Mouse (Mus musculus) heart, postnatal 14 days (tissue): Measurements from ENCODE around the gene Tnrc6c. TPM values are rescaled to one million over a fixed set of nuclear protein-coding genes. Genes with fewer than 3 reads are reported as not detected.

ENCODE experiments used
- DNase-seq, 2 experiments: peaks; one replicate each; pipeline ENCODE4 v3.0.0; 2021 to 2022
- intact Hi-C: fragments of 180-260 bp; cut with DNase I; formaldehyde crosslinking; loops from one replicate; pipeline ENCODE4 v1.15.1; 2025
- total RNA-seq, 2 experiments: library from RNA; stranded (reverse); gene quantifications; 2 replicates each; pipeline ENCODE4 v1.2.3; 2021

Tnrc6c gene
- total RNA-seq, 2 experiments from 2014 or later, result 36.2 to 36.5 TPM

GRCm38 (mm10) chr11:117630868-117631565 lies 23.1 kb upstream of the Tnrc6c start:
- no peak for DNase-seq
- intact Hi-C loops, result no loop called here

- intact Hi-C loops, result no loop called here
- DNase-seq, result no peak
Observed at GRCm38 (mm10) chr11:117633310-117633709, 20.8 kb upstream of the Tnrc6c start.

DNA sequence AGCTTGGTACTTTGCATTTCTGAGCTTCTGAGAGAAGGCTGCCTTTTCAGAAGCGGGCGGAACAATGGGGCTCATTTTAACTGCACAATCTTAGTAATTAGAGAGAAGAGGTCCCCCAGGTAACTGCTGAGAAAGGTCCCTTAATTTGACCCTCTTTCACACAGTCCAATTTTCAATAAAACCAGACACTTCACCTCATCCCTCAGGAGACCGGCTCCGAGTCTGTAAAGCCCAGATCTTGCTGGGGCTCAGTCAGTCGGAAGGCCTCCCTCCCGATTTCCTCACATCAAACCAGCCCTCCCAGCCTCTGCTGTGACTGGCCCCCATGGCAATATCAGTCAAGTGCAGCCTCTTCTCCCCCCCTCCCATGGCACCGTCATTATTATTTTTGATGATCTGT lies 15.7 kb upstream of the Tnrc6c start:
- no peak for DNase-seq
- intact Hi-C loops, result no loop called here

- intact Hi-C loops, result no loop called here
- no peak for DNase-seq
Observed at GRCm38 (mm10) chr11:117638809-117639208, 15.3 kb upstream of the Tnrc6c start.

DNA sequence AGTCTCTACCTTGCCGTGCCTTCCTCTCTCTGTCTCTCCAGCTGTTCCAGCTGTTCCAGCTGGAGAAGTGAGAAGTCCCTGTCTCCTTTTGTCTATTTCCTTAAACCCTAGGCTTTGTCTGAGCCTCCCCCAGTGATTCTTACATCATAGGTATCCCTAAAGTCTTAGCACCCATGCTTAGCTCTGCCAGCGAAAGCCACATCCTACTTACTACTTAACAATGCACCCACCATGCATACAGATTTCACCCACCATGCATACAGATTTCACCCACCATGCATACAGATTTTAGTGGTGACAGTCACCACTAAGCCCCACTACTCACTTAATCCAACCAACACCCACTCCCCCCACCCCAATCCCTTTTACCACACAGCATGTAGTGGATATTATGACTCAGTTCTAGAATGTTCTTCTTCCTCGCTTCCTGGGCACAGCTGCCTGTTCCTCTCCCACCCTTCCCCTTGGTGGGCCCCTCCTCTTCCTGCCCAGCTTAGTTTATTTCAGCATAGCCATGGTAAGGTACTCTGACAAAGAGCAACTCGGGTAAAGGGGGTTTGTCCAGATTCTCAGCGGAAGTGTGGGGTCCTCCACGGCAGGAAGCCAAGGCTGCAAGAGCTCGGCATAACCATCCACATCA lies 14.6 kb upstream of the Tnrc6c start:
- intact Hi-C loops, result no loop called here
- DNase-seq, result no peak

GRCm38 (mm10) chr11:117642181-117642580 lies 11.9 kb upstream of the Tnrc6c start:
- DNase-seq, result no peak
- intact Hi-C loops, result no loop called here

DNA sequence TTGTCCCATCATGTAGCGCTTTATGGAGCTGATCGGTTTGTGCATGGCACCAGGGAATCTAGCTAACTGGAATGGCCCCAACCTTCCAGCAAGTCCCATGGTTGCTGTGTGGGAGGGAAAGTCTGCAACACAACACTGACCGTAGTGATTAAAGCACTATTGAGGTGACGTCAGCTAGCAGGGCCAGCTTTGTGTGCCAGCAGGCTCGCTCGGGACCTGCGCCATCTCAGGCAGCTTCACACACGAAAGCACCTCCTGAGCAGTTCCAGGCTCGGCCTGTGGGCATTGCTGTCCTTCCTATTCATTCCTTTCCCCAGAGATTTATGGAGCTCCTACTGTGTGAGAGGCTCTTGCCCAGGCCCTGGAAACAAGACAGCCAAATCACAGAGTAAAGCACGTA lies 10.8 kb upstream of the Tnrc6c start:
- intact Hi-C loops, result no loop called here
- DNase-seq, result no peak

DNA sequence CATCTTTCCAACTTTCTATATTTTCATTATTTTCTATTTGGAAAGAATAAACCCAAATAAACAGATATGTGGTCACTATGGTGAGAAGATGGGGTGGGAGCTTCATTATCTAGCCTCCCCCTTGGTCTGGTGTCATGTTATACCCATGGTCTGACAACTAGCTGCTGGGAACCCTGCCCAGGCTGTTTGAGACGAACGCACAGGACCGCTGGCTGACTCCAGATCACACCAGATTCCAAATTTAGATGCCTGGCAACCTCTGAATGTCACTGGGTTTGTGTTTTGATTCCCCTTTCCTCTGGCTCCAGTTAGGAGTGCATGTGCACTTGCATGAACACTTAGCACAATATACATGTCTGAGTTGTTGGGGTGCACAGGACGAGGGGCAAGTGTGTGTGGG lies 7.3 kb upstream of the Tnrc6c start:
- intact Hi-C loops, result no loop called here

DNA sequence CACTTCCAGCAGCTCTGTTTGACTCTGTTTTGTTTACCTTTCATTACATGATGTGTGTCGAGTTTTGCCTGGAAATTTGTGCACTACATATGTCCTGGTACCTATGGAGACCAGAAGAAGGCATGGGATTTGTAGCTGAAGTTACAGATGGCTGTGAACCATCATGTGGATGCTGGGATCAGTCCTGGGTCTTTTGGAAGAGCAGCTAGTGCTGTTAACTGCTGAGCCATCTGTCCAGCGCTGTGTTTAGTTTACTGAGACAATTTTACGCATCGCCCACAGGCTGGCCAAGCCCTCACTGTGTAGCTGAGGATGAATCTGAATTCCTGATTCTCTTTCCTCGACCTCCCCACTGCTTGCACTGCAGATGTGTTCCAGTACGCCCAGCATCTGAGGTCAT lies 6.1 kb upstream of the Tnrc6c start:
- intact Hi-C loops, result no loop called here
- DNase-seq, result no peak

More for the DNA sequence above, 7.3 kb upstream of the Tnrc6c start:
- peak; percentile 46 to 55 for DNase-seq

DNA sequence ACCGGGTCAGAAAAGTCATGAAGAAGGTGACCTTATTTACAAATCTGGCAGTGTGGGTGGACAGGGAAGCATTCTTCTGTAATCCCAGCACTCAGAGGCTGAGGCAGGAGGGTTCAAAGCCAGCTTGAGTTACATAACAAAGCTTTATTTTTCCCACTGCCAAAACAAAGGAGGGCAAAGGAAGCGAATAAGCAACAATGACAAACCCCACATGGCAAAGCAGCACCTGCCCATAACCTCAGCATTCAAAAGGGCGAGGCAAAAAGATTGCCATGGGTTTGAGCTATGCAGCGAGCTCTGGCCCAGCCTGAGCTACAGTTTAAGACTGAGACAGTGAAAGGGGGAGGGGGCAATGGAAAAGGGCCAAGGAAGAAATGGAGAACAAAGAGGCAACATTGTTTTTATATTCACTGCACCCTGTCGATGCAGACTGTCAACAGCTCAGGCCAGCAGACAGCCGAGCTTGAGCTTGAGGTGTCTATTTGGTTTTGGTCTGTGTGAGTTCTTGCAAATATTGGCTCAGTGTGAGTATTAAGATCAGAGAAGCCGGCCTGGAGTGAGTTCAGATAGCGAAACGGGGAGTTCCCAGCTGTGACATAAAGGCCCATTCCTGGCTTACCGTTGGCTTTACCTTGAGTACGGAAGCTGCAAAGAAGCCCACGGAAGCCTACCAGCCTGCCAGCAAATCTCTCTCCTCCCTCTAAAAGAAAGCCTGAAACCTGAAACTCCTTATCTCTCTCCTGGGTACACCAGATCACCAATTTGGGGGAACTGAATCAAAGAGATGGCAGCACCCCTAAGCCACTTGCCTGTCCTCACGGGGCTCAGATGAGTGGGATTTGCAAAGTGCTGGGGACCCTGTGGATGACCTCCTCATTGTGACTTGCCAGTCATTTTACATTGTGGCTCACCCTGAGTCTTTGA lies 3.1 kb upstream of the Tnrc6c start:
- intact Hi-C loops, result loop anchor here (5.0 kb wide), 2 partner anchors 129 to 264 kb away; no protein-coding TSS in a partner anchor
- DNase-seq, result no peak

DNA sequence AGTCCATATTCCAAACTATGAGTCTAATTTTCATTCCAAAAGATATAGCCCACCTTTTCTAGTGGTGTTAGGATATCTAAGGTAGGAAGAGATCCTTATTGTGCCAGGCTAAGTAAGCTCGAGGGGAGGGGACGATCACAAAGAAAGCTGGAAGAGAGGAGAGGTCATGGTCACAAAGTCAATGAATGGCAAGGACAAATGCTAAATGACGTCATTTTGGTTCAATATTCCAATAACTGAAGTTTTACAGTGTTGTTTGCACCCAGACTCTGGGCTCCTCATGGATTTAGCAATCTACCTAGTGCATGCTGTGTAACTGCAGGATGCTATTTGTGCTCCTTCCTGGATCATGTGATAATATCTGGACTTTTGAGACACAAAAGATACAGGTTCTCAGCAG lies 1.2 kb upstream of the Tnrc6c start:
- intact Hi-C loops, result loop anchor here (5.0 kb wide), 2 partner anchors 131 to 266 kb away; no protein-coding TSS in a partner anchor
- no peak for DNase-seq

GRCm38 (mm10) chr11:117654380-117654924 lies 363 bp downstream of the Tnrc6c start:
- peak; percentile 98 for DNase-seq
- intact Hi-C loops, result loop anchor here (5.0 kb wide), 2 partner anchors 132 to 267 kb away; no protein-coding TSS in a partner anchor

- no peak for DNase-seq
- intact Hi-C loops, result loop anchor here (5.0 kb wide), 3 partner anchors 133 to 268 kb away; no protein-coding TSS in a partner anchor
Observed at GRCm38 (mm10) chr11:117654934-117655291, 824 bp downstream of the Tnrc6c start.

DNA sequence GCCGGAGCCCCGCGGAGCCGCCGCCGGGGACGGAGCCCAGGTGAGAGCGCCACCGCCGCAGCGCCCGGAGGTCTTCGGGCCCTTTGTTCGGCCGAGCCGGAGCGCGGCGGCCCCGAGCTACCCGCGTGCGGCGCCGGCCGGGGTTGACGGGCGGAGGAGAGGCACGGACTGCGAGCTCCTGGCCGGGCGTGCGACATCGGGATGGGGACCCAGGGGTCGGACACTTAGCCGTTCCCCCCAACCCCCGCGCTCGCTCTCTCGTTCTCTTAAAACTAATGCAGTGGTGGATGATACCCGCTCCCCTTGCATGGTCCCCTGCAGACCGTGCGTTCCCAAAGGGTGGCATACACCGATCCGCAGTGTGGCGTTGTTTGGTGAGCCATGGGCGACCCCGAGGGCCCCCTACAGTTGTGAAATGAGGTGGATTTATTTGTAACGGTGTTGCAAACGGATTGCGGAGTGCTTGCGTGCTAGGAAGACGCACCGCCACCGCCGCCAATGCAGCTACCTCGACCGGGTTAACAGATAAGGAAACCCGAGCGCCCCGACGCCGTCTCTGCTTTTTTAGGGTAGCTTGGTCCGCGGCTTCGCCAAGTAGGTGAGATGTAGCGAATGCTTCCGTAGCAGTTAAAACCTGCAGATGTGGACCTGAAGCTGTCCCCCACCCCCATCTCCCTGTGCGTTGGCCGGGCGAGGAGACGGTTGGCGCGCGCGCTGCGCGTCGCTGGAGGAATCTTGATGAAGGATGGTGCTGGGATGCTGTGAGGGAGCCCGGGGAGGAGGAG lies 1.4 kb downstream of the Tnrc6c start:
- intact Hi-C loops, result loop anchor here (5.0 kb wide), 1 partner anchor 157 kb away; no protein-coding TSS in a partner anchor
- peak; percentile 59 to 61 for DNase-seq

DNA sequence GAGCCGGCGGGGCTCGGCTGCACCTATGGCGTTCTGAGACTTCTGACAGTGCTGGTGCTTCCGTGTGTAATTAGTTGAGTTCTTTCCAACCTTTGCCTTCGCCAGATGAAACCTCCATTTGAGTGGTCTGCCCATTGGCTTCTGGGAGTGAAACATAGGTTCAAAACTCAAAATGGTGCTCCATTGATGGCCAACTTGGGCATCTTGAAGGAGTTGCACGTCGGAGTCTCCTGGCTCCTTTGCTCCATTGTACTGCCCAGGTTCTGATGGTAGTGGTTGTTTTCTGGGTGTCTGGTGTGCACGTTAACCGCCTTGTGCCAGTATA lies 1.9 kb downstream of the Tnrc6c start:
- intact Hi-C loops, result loop anchor here (5.0 kb wide), 1 partner anchor 156 kb away; no protein-coding TSS in a partner anchor
- no peak for DNase-seq

DNA sequence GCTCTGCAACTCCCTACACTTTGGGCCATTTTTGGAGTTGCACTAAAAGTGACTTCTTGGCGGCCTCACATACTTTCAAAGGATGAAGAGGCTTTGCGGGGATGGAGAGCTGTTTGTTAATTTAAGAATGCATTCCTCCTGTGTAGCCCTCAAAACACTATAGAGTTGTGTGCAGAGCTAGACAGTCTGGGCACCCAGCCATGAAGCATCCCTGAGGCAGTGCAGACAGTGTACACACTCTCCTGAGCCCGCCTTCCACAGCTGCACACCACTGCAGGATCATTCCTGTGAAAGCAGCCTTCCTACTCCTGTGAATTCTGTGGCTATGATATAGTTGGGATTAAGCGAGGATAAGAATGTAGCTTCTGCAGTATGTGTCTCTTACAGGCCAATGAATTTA lies 4.9 kb downstream of the Tnrc6c start:
- intact Hi-C loops, result loop anchor here (5.0 kb wide), 1 partner anchor 153 kb away; no protein-coding TSS in a partner anchor
- DNase-seq, result peak; percentile 31

DNA sequence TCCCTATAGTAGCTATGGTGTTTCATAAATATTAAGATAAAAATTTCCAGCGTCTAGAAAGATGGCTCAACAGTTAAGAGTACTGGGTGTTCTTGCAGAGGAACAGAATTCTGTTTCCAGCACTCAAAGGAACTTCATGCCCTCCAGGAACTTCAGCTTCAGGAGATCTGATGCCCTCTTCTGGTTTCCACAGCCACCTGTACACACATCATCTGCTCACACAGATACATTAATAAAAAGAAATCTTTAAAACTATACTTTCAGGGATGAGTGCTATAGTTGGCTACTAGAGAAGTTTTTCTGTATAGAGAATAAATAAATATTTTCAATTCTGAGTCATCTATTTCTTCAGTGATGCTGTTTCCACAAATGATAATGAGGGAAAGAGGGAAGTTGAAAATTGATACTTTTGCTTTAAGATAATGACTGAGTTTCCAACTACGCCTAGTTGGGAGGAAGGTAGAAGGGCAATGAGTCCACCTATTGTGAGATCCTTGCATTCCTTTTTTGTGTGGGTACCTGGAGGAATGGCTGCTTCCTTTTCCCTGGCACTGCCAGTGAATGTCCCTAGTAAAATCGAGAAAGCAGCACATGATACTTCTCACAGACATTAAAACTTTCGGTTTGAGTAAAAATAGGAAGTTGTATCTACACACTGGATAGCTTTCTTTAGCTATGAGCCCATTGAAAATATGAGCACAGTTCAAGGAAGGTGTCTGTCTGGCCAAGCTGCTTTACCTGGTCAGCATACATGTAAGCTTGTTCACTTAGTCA lies 9.1 kb downstream of the Tnrc6c start:
- intact Hi-C loops, result no loop called here
- no peak for DNase-seq

GRCm38 (mm10) chr11:117663810-117664139 lies 9.7 kb downstream of the Tnrc6c start:
- intact Hi-C loops, result no loop called here
- DNase-seq, result no peak

- no peak for DNase-seq
- intact Hi-C loops, result no loop called here
Observed at GRCm38 (mm10) chr11:117665189-117665588, 11.1 kb downstream of the Tnrc6c start.
